Mouse (Mus musculus) C2C12 (cell line): ENCODE results near the gene Selenom.

Experiments
- CTCF ChIP-seq: IDR thresholded peaks from one replicate; pipeline ENCODE4 v1.5.1; 2011; ENCODE audit not compliant: control insufficient read depth, insufficient read depth, insufficient read length
- FOSL1 ChIP-seq: IDR thresholded peaks from one replicate; pipeline ENCODE4 v1.8.0; 2011; ENCODE audit warnings: mild to moderate bottlenecking, low read length; ENCODE audit not compliant: poor library complexity, insufficient read depth, severe bottlenecking
- MAX ChIP-seq: IDR thresholded peaks from one replicate; pipeline ENCODE4 v1.6.1; 2011; ENCODE audit warnings: mild to moderate bottlenecking, control low read depth
- MYOD1 ChIP-seq: IDR thresholded peaks from one replicate; pipeline ENCODE4 v1.6.1; 2011; ENCODE audit warnings: low read depth; ENCODE audit not compliant: control insufficient read depth, insufficient read length
- MYOG ChIP-seq: IDR thresholded peaks from one replicate; pipeline ENCODE4 v1.6.1; 2011; ENCODE audit not compliant: control insufficient read depth, insufficient read length; ENCODE audit errors: extremely low read depth
- USF1 ChIP-seq: IDR thresholded peaks from one replicate; pipeline ENCODE4 v1.6.1; 2011; ENCODE audit warnings: low read depth, mild to moderate bottlenecking, control low read depth, moderate library complexity

- no peak for TF ChIP-seq MYOD1
- no peak for TF ChIP-seq FOSL1
- TF ChIP-seq CTCF: no peak
- TF ChIP-seq MYOG: no peak
- no peak for TF ChIP-seq MAX
- no peak for TF ChIP-seq USF1
Measured at GRCm38 (mm10) chr11:3486349-3486748, 28.1 kb upstream of the Selenom start.
